Mouse (Mus musculus) hindbrain, embryonic 14.5 days (tissue): ENCODE results near the gene Olfr1513. TPM values are rescaled to one million over a fixed set of nuclear protein-coding genes. Genes with fewer than 3 reads are reported as not detected.
A peak's percentile ranks its signal among the peaks of the same experiment; 100 is the strongest.
"Not testable (repeated sequence)": the region's sequence is repeated elsewhere in the genome, so short reads cannot be mapped to it uniquely, and the experiment has no call there.

Experiments
- ATAC-seq: fragments of 200-750 bp; cut with Nextera tagmentation; 2 replicates; pipeline ENCODE4 v1.8.0; 2017; ENCODE audit warnings: moderate number of reproducible peaks, mild to moderate bottlenecking, moderate TSS enrichment, moderate library complexity; ENCODE audit not compliant: low FRiP score
- DNase-seq: peaks from one replicate; pipeline ENCODE4 v3.0.0-alpha.2; 2015; ENCODE audit warnings: low spot score
- H3K27ac ChIP-seq: fragments of 300-500 bp; sonication (generic); 2 replicates; pipeline ENCODE4 v1.5.1; 2014; ENCODE audit warnings: mild to moderate bottlenecking, moderate library complexity
- H3K27me3 ChIP-seq: fragments of 300-500 bp; sonication (generic); 2 replicates; pipeline ENCODE4 v1.6.1; 2014; ENCODE audit warnings: mild to moderate bottlenecking, low read length, mixed read lengths; ENCODE audit not compliant: control insufficient read depth, insufficient read depth
- H3K36me3 ChIP-seq: fragments of 300-500 bp; sonication (generic); replicated peaks from 2 replicates; pipeline ENCODE4 v1.6.1; 2014; ENCODE audit not compliant: control insufficient read depth, insufficient read depth
- H3K4me1 ChIP-seq: fragments of 300-500 bp; sonication (generic); replicated peaks from 2 replicates; pipeline ENCODE4 v1.6.1; 2014; ENCODE audit warnings: antibody characterized with exemption, low read length, mixed read lengths; ENCODE audit not compliant: control insufficient read depth, insufficient read depth
- H3K4me2 ChIP-seq: fragments of 300-500 bp; sonication (generic); replicated peaks from 2 replicates; pipeline ENCODE4 v1.6.1; 2014; ENCODE audit warnings: mild to moderate bottlenecking, moderate library complexity
- H3K4me3 ChIP-seq: fragments of 300-500 bp; sonication (generic); replicated peaks from 2 replicates; pipeline ENCODE4 v1.5.1; 2014; ENCODE audit warnings: mild to moderate bottlenecking, low read length
- H3K9ac ChIP-seq: fragments of 300-500 bp; sonication (generic); 2 replicates; pipeline ENCODE4 v1.6.1; 2014
- H3K9me3 ChIP-seq: fragments of 300-500 bp; sonication (generic); 2 replicates; pipeline ENCODE4 v1.6.1; 2016; ENCODE audit warnings: low read length; ENCODE audit not compliant: control insufficient read depth
- WGBS: fragments of 180-500 bp; shearing (Covaris S2); extraction: QIAGEN DNeasy Blood & Tissue Kit; methylation state at CpG from one replicate; pipeline ENCODE4 v1.1.7; 2014; 5-methylcytosine and 5-hydroxymethylcytosine counted together
- polyA plus RNA-seq: library from polyadenylated mRNA; unstranded; fragments of >200 nt; fragmentation: Nextera tagmentation; extraction: Ambion mirVana; gene quantifications from 2 replicates; pipeline ENCODE4 v1.2.1, GENCODE M21; 2014

The Olfr1513 gene
- not detected in 2 replicates for polyA plus RNA-seq

DNA sequence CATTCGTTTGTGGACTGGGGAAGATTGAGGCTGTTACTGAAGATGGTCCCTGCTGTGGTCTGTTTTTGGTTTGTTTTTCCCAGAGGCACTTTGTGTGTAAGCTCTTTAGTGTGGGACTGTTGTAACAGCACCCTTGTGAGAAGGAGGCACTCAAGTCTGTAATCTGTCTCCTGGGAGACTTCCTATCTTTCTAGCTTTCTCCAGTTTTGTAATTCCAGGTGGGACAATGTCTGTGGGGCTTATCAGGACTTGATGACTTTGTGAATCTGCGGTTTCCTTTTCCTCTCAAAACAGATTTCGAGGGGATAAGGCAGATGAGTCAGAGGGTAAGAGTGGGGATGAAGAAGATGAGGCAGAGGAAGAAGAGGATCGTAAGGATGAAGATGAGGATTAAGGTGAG lies at the start of gene Olfr1513:
TSS of gene Olfr1513 (minus strand) at position 101 of the 400 bp plus-strand sequence.
- H3K27me3 ChIP-seq, result no peaks in the 10 kb centered on the region
- DNase-seq (no peak), ATAC-seq (no peak)
- H3K9ac ChIP-seq, result no peak within 1 kb of the TSS
- no peaks in the 10 kb centered on the region for H3K9me3 ChIP-seq
- H3K4me2 ChIP-seq, result no peak within 1 kb of the TSS
- H3K4me1 ChIP-seq, result no peaks in the 10 kb centered on the region
- WGBS, result 77% methylated on average over 4 of the region's 4 CpGs
- H3K36me3 ChIP-seq, result no peaks in the 10 kb centered on the region
- no peak within 1 kb of the TSS for H3K27ac ChIP-seq
- no peak within 1 kb of the TSS for H3K4me3 ChIP-seq

DNA sequence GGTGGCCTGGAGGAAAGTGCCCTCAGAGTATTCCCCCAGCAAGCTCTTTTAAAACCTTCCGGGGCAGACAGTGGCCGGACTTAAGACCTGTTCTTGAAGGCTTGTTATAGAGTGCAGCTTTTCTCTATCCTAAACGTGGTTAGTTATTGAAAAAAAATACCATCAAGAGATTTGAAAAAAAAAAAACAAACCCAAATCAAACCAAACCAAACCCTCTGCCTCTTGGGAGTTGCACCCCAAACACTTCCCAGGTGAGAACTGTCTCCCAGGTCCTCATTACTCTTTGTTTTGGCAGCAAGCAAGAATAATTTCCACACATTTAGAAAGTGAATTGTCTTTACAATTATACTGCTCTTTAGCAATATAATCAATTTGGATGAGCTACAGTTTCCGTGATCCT lies 41.1 kb upstream of the Olfr1513 start, which contains the start of gene Olfr1511:
TSS of gene Olfr1511 (minus strand) at position 101 of the 400 bp plus-strand sequence.
- no peak for ATAC-seq
- 82% methylated on average over 4 of the region's 4 CpGs for WGBS

GRCm38 (mm10) chr14:52390084-52390848 lies 34.1 kb upstream of the Olfr1513 start:
- H3K9me3 ChIP-seq, H3K4me2 ChIP-seq, H3K4me1 ChIP-seq, H3K4me3 ChIP-seq, H3K9ac ChIP-seq, ATAC-seq, H3K27me3 ChIP-seq, DNase-seq, H3K27ac ChIP-seq, H3K36me3 ChIP-seq: not testable (repeated sequence)
- WGBS, result 90% methylated on average over 9 of the region's 9 CpGs

More for the DNA sequence above, 41.1 kb upstream of the Olfr1513 start, which contains the start of gene Olfr1511:
- Histone ChIP-seq H3K4me2 (no peak within 1 kb of the TSS), H3K4me3 (no peak within 1 kb of the TSS), H3K36me3 (no peaks in the 10 kb centered on the region), H3K27me3 (no peaks in the 10 kb centered on the region), H3K27ac (no peak within 1 kb of the TSS), H3K9me3 (no peaks in the 10 kb centered on the region), H3K4me1 (no peaks in the 10 kb centered on the region), H3K9ac (no peak within 1 kb of the TSS)
- no peak for DNase-seq

GRCm38 (mm10) chr14:52379068-52379467 lies 22.9 kb upstream of the Olfr1513 start, which contains the start of gene Olfr1512:
Gene Olfr1512 (minus strand): TSS chr14:52379168.
- H3K36me3 ChIP-seq, result no peaks in the 10 kb centered on the region
- H3K4me3 ChIP-seq, result no peak within 1 kb of the TSS
- H3K9me3 ChIP-seq, result no peaks in the 10 kb centered on the region
- 79% methylated on average over 2 of the region's 2 CpGs for WGBS
- DNase-seq (no peak), ATAC-seq (no peak)
- H3K27ac ChIP-seq, result no peak within 1 kb of the TSS
- H3K4me2 ChIP-seq, result no peak within 1 kb of the TSS
- H3K9ac ChIP-seq, result no peak within 1 kb of the TSS
- H3K4me1 ChIP-seq, result no peaks in the 10 kb centered on the region
- no peaks in the 10 kb centered on the region for H3K27me3 ChIP-seq

- Histone ChIP-seq H3K27me3 (no peaks in the 10 kb centered on the region), H3K4me2 (no peak overlapping the region), H3K4me3 (no peak overlapping the region), H3K9me3 (no peaks in the 10 kb centered on the region), H3K36me3 (no peaks in the 10 kb centered on the region), H3K9ac (no peak overlapping the region), H3K27ac (no peak overlapping the region), H3K4me1 (no peaks in the 10 kb centered on the region)
- WGBS, result 92% methylated on average over 3 of the region's 3 CpGs
- ATAC-seq, result no peak
- DNase-seq, result no peak
Observed at GRCm38 (mm10) chr14:52368741-52369140, 12.5 kb upstream of the Olfr1513 start.

DNA sequence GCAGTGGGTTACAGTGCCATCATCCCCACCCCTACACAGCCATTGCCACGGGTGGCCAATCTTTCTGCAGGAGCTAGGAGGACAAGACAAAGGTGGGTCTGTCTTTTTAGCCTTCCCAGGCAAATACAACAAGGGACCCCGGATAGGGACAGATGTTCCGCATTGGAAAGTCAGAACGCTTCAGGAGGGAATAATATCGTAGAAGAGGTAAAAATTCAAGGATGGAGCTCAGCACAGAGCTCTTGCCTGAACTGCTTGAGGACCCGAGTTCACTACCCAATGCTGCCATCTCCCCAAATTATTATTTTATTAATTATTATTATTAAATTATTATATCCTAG lies 16.7 kb downstream of the Olfr1513 start:
- no peak; the same call in 1 of the 2 replicates for ATAC-seq

DNA sequence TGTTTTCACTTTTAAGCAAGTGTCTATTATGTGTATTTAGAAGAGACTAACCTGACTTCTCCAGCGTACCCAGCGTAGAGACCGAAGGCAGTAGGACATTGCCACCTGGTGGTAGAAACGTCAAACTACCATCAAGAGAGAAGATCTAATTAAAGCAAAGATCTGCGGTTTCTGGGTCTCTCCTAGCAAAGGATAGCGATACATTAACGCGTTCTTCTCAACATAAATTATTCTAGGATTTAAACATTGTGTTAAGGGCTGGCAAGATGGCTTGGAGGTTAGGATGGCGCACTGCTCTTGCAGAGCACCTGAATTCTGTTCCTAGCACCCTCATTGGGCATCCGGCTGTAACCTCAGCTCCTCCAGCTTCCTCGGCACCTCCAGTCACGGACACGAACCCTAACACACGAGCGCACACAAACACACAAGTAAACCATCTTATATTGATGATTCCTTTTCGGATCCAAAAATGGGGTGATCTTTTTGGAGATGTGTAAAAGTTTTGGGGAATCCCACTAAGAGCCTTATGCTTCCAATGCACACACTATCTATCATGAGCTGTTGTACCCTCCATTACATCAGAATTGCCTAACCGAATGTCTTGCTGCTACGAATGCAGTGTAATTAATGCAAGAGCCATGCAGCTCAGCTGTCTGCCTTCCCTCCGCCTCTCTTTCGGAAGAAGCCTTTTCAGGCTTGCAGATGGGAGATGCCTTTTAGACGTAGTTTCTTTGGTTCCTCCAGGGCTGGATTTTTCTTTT lies 17.3 kb downstream of the Olfr1513 start:
- Histone ChIP-seq H3K4me2 (peak overlapping the region; percentile 46), H3K4me1 (no peaks in the 10 kb centered on the region), H3K27me3 (no peaks in the 10 kb centered on the region), H3K9ac (peak overlapping the region; percentile 50), H3K9me3 (no peaks in the 10 kb centered on the region), H3K4me3 (peak overlapping the region; percentile 25), H3K27ac (peak overlapping the region; percentile 59; the same call in 1 of the 2 replicates), H3K36me3 (no peaks in the 10 kb centered on the region)
- DNase-seq, result peak; percentile 92
- peak; percentile 82 for ATAC-seq
- WGBS, result 29% methylated on average over 21 of the region's 21 CpGs

More for the DNA sequence above, 16.7 kb downstream of the Olfr1513 start:
- Histone ChIP-seq H3K36me3 (no peaks in the 10 kb centered on the region), H3K4me3 (peak overlapping the region; percentile 25), H3K27ac (peak overlapping the region; percentile 59; the same call in 1 of the 2 replicates), H3K27me3 (no peaks in the 10 kb centered on the region), H3K9ac (peak overlapping the region; percentile 50; the same call in 1 of the 2 replicates), H3K4me2 (peak overlapping the region; percentile 46), H3K4me1 (no peaks in the 10 kb centered on the region), H3K9me3 (no peaks in the 10 kb centered on the region; the same call in 1 of the 2 replicates)
- DNase-seq, result no peak
- 75% methylated on average over 6 of the region's 6 CpGs for WGBS

GRCm38 (mm10) chr14:52332171-52332570 lies 24.0 kb downstream of the Olfr1513 start:
- ATAC-seq, result no peak
- no peak overlapping the region for H3K4me3 ChIP-seq
- H3K36me3 ChIP-seq, result no peaks in the 10 kb centered on the region
- WGBS, result 42% methylated on average over 3 of the region's 3 CpGs
- H3K27me3 ChIP-seq, result no peaks in the 10 kb centered on the region
- no peak overlapping the region for H3K9ac ChIP-seq
- no peak overlapping the region for H3K4me2 ChIP-seq
- no peaks in the 10 kb centered on the region for H3K9me3 ChIP-seq
- H3K27ac ChIP-seq, result no peak overlapping the region
- no peak for DNase-seq
- 0 out of 2 replicates have a peak, but pooled peaks cover 4% of the 10 kb centered on the region for H3K4me1 ChIP-seq
